Mouse (Mus musculus) adrenal gland, postnatal 25 days (tissue): ENCODE measurements around the gene Flnc. TPM values are rescaled to one million over a fixed set of nuclear protein-coding genes. Genes with fewer than 3 reads are reported as not detected.

Experiments
- DNase-seq: peaks from one replicate; pipeline ENCODE4 v3.0.0; 2021; ENCODE audit warnings: mixed read lengths
- microRNA-seq, 2 experiments: library from miRNA; unstranded; fragments of <30 nt; microRNA quantifications; one replicate each; pipeline ENCODE4 v1.2.0; 2021
- total RNA-seq: library from RNA; stranded (reverse); gene quantifications from 2 replicates; pipeline ENCODE4 v1.2.3, GENCODE M21; 2021

Flnc gene
- total RNA-seq, 1 experiment from 2014 or later: 1.8 TPM

- peak; percentile 75 for DNase-seq
Observed at GRCm38 (mm10) chr6:29484716-29485559, 51.9 kb downstream of the Flnc start.

GRCm38 (mm10) chr6:29485951-29486350, 52.9 kb downstream of the Flnc start:
- no peak for DNase-seq

GRCm38 (mm10) chr6:29494101-29494500, 61.0 kb downstream of the Flnc start:
- DNase-seq: peak; percentile 67

GRCm38 (mm10) chr6:29496270-29496669, 63.2 kb downstream of the Flnc start:
- DNase-seq: no peak

GRCm38 (mm10) chr6:29497791-29498190, 64.7 kb downstream of the Flnc start:
- DNase-seq: no peak

- DNase-seq: no peak
Observed at GRCm38 (mm10) chr6:29500177-29500576, 67.1 kb downstream of the Flnc start.

- DNase-seq: no peak
Observed at GRCm38 (mm10) chr6:29500810-29501209, 67.8 kb downstream of the Flnc start.

- DNase-seq: no peak
Observed at GRCm38 (mm10) chr6:29501599-29501998, 68.5 kb downstream of the Flnc start.

GRCm38 (mm10) chr6:29505493-29505892, 72.4 kb downstream of the Flnc start:
- DNase-seq: no peak

GRCm38 (mm10) chr6:29506834-29507233, 73.8 kb downstream of the Flnc start:
- no peak for DNase-seq

GRCm38 (mm10) chr6:29507447-29508309, 74.6 kb downstream of the Flnc start, which contains the start of gene Kcp:
TSS of gene Kcp (minus strand) at chr6:29507952.
- peak; percentile 21 for DNase-seq

- DNase-seq: no peak
Observed at GRCm38 (mm10) chr6:29509086-29509485, 76.0 kb downstream of the Flnc start.

Small RNAs within 50 kb of the gene (microRNA-seq; reads per million reads assigned to microRNA genes)
- 0 to 1.4 reads per million in 2 experiments for gene Gm26220
- gene Gm44354: 0 reads per million in 2 experiments

Other genes starting within 250 kb of the Flnc start
- 76.4 and 81.1 TPM in 2 replicates for gene Impdh1, start 216.9 kb upstream of the Flnc start, total RNA-seq
- 4.3 and 7.4 TPM in 2 replicates for gene Hilpda, start 160.8 kb upstream of the Flnc start, total RNA-seq
- 0.33 TPM in 1 of 2 replicates, not detected in the other for gene Fam71f2, start 153.7 kb upstream of the Flnc start, total RNA-seq
- not detected in 2 replicates for gene Fam71f1, start 114.1 kb upstream of the Flnc start, total RNA-seq
- 126 and 127 TPM in 2 replicates for gene Calu, start 85.2 kb upstream of the Flnc start, total RNA-seq
- 0.12 TPM in 1 of 2 replicates, not detected in the other for gene Opn1sw, start 44.8 kb upstream of the Flnc start, total RNA-seq
- 3.6 and 4.7 TPM in 2 replicates for gene Ccdc136, start 36.9 kb upstream of the Flnc start, total RNA-seq
- gene Atp6v1f, start 34.5 kb downstream of the Flnc start, total RNA-seq: 195 TPM in 2 replicates
- gene Atp6v1fnb, start 38.2 kb downstream of the Flnc start, total RNA-seq: not detected in 2 replicates
- gene Kcp, start 74.7 kb downstream of the Flnc start, total RNA-seq: 2.6 and 3.1 TPM in 2 replicates
- gene Irf5, start 93.4 kb downstream of the Flnc start, total RNA-seq: 2.6 and 4.6 TPM in 2 replicates
- gene Tnpo3, start 176.6 kb downstream of the Flnc start, total RNA-seq: 60.6 and 60.9 TPM in 2 replicates